Mouse (Mus musculus): Measurements from ENCODE around the gene Rab4a. TPM values are rescaled to one million over a fixed set of nuclear protein-coding genes. Genes with fewer than 3 reads are reported as not detected.

The Rab4a gene
- polyA plus RNA-seq, 1 experiment: 4.4 TPM

DNA sequence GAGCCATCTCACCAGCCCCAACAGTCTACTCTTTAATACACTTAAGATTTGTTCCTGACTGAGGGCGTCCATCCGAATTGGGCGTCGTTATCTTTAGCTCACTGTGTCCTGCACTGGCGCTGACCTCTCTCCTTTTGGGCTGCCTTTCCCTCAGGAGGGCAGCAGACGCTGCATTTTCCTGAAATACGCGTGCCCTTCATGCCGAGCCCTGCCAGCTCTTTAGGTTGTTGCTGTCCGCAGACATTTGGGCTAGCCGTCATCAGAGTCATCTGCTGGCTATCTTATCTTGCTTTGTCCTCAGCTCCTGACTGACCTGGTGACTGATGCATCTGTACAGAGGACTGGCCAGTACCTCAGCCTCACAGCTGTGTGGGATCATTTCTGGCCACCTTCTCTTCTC, 9.5 kb downstream of the Rab4a start:
- Histone ChIP-seq H3K36me3 (ENCODE audit: control insufficient read depth, insufficient read depth, low read length) (no peaks in the 10 kb centered on the region), H3K4me1 (replicated peaks; ENCODE audit: control insufficient read depth, insufficient read depth, low read length) (no peaks in the 10 kb centered on the region), H3K27me3 (ENCODE audit: control insufficient read depth, insufficient read depth, low read length) (no peaks in the 10 kb centered on the region), H3K4me3 (ENCODE audit: control insufficient read depth, insufficient read depth, low read length) (no peak overlapping the region), H3K27ac (ENCODE audit: control insufficient read depth, insufficient read depth, low read length) (no peak overlapping the region)
- 97% methylated on average over 11 of the region's 11 CpGs for WGBS
- no peak for DNase-seq
- TF ChIP-seq CTCF (IDR thresholded peaks at IDR 0.05; ENCODE audit: borderline replicate concordance, control insufficient read depth, extremely low read depth, insufficient read depth, low read length, poor library complexity) (no peak), POLR2A (IDR thresholded peaks at IDR 0.05; ENCODE audit: control insufficient read depth, extremely low read depth, insufficient read depth, low read length, poor library complexity) (no peak)

DNA sequence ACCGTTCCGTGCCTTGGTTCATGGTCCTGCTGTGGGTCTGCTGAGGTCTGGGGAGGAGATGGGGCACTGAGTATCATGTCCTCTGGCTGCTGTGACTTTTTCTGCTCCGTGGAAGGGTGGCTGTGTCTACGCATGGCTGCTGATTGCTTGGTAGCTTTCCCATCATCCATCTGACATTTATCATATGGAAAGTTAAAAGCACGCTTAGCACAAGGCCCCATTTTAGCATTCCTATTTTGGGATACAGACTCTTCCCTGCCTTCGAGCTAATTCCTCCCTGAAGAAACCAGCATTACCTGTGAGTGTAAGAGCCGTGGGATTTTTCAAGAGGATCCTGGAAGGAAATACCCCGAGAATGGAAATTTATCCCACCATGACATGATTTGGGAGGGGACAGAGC, 11.2 kb downstream of the Rab4a start:
- Histone ChIP-seq H3K4me3 (ENCODE audit: control insufficient read depth, insufficient read depth, low read length) (no peak overlapping the region), H3K4me1 (replicated peaks; ENCODE audit: control insufficient read depth, insufficient read depth, low read length) (no peaks in the 10 kb centered on the region), H3K27ac (ENCODE audit: control insufficient read depth, insufficient read depth, low read length) (no peak overlapping the region), H3K36me3 (ENCODE audit: control insufficient read depth, insufficient read depth, low read length) (no peaks in the 10 kb centered on the region), H3K27me3 (ENCODE audit: control insufficient read depth, insufficient read depth, low read length) (no peaks in the 10 kb centered on the region)
- DNase-seq: no peak
- TF ChIP-seq POLR2A (IDR thresholded peaks at IDR 0.05; ENCODE audit: control insufficient read depth, extremely low read depth, insufficient read depth, low read length, poor library complexity): no peak
- TF ChIP-seq CTCF (IDR thresholded peaks at IDR 0.05; ENCODE audit: borderline replicate concordance, control insufficient read depth, extremely low read depth, insufficient read depth, low read length, poor library complexity): no peak
- 94% methylated on average over 8 of the region's 8 CpGs for WGBS

GRCm38 (mm10) chr8:123817747-123818146, 12.0 kb downstream of the Rab4a start:
- 96% methylated on average over 11 of the region's 11 CpGs for WGBS
- Histone ChIP-seq H3K36me3 (ENCODE audit: control insufficient read depth, insufficient read depth, low read length) (no peaks in the 10 kb centered on the region), H3K27me3 (ENCODE audit: control insufficient read depth, insufficient read depth, low read length) (no peaks in the 10 kb centered on the region), H3K4me1 (replicated peaks; ENCODE audit: control insufficient read depth, insufficient read depth, low read length) (no peaks in the 10 kb centered on the region), H3K27ac (ENCODE audit: control insufficient read depth, insufficient read depth, low read length) (no peak overlapping the region), H3K4me3 (ENCODE audit: control insufficient read depth, insufficient read depth, low read length) (no peak overlapping the region)
- DNase-seq: no peak
- TF ChIP-seq CTCF (IDR thresholded peaks at IDR 0.05; ENCODE audit: borderline replicate concordance, control insufficient read depth, extremely low read depth, insufficient read depth, low read length, poor library complexity) (no peak; the same call in 1 of the 2 replicates), POLR2A (IDR thresholded peaks at IDR 0.05; ENCODE audit: control insufficient read depth, extremely low read depth, insufficient read depth, low read length, poor library complexity) (no peak)

DNA sequence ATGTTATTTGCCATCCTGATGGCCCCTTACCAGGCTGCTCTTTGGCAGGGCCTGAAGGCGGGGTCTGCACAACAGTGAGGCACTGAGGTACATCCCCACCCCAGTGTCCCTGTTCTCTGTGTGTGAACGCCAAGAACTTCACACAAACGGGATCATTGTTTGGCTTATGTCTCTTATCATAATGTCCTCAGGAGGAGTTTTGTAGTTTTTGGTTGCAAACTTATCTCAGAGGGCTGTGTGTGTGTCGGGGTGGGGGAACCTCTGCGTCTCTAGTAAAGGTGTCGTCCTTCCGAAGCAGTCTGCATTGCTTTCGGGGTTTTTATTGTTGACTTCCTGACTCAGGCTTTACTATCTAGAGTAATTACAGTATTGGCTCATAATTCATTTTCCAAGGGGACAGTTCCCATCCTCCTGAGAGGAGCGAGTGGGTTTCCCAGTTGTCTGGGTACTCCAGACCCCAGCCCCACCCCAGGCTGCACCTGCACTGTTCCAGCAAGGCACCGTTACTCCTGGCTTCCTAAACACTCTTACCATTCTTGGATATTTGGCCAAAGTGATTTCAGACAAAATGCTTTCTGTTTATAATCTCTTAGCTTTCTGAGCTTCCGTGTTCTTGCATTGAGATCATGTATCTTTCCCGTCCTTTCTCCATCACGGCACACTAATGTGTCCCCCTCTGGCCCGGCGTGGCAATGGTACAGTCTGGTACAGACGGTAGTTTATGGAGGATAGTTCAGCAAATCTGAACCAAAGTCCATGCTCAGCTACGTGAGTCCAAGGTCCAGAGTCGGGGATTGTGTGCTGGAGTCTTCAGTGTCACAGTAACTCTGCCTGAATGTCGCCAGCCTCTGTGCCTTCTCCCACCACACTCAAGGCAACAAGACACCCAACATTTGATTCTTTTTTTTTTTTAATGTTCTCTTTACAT, 14.2 kb downstream of the Rab4a start:
- no peak overlapping the region for H3K4me3 ChIP-seq (ENCODE audit: control insufficient read depth, insufficient read depth, low read length)
- no peak overlapping the region for H3K27ac ChIP-seq (ENCODE audit: control insufficient read depth, insufficient read depth, low read length)
- H3K27me3 ChIP-seq (ENCODE audit: control insufficient read depth, insufficient read depth, low read length): no peaks in the 10 kb centered on the region
- TF ChIP-seq POLR2A (IDR thresholded peaks at IDR 0.05; ENCODE audit: control insufficient read depth, extremely low read depth, insufficient read depth, low read length, poor library complexity) (no peak), CTCF (IDR thresholded peaks at IDR 0.05; ENCODE audit: borderline replicate concordance, control insufficient read depth, extremely low read depth, insufficient read depth, low read length, poor library complexity) (no peak)
- DNase-seq: no peak
- no peaks in the 10 kb centered on the region for H3K36me3 ChIP-seq (ENCODE audit: control insufficient read depth, insufficient read depth, low read length)
- no peaks in the 10 kb centered on the region for H3K4me1 ChIP-seq (replicated peaks; ENCODE audit: control insufficient read depth, insufficient read depth, low read length)
- 97% methylated on average over 19 of the region's 19 CpGs for WGBS

GRCm38 (mm10) chr8:123820780-123821179, 15.0 kb downstream of the Rab4a start:
- H3K27me3 ChIP-seq (ENCODE audit: control insufficient read depth, insufficient read depth, low read length): no peaks in the 10 kb centered on the region
- no peak for DNase-seq
- TF ChIP-seq POLR2A (IDR thresholded peaks at IDR 0.05; ENCODE audit: control insufficient read depth, extremely low read depth, insufficient read depth, low read length, poor library complexity): no peak
- no peak for TF ChIP-seq CTCF (IDR thresholded peaks at IDR 0.05; ENCODE audit: borderline replicate concordance, control insufficient read depth, extremely low read depth, insufficient read depth, low read length, poor library complexity)
- 96% methylated on average over 6 of the region's 6 CpGs for WGBS
- H3K4me3 ChIP-seq (ENCODE audit: control insufficient read depth, insufficient read depth, low read length): no peak overlapping the region
- H3K4me1 ChIP-seq (replicated peaks; ENCODE audit: control insufficient read depth, insufficient read depth, low read length): no peaks in the 10 kb centered on the region
- H3K36me3 ChIP-seq (ENCODE audit: control insufficient read depth, insufficient read depth, low read length): no peaks in the 10 kb centered on the region
- no peak overlapping the region for H3K27ac ChIP-seq (ENCODE audit: control insufficient read depth, insufficient read depth, low read length)

- TF ChIP-seq POLR2A (IDR thresholded peaks at IDR 0.05; ENCODE audit: control insufficient read depth, extremely low read depth, insufficient read depth, low read length, poor library complexity) (no peak), CTCF (IDR thresholded peaks at IDR 0.05; ENCODE audit: borderline replicate concordance, control insufficient read depth, extremely low read depth, insufficient read depth, low read length, poor library complexity) (no peak)
- no peak overlapping the region for H3K4me3 ChIP-seq (ENCODE audit: control insufficient read depth, insufficient read depth, low read length)
- H3K4me1 ChIP-seq (replicated peaks; ENCODE audit: control insufficient read depth, insufficient read depth, low read length): no peaks in the 10 kb centered on the region
- DNase-seq: no peak
- H3K27ac ChIP-seq (ENCODE audit: control insufficient read depth, insufficient read depth, low read length): no peak overlapping the region
- WGBS: 98% methylated on average over 10 of the region's 10 CpGs
- no peaks in the 10 kb centered on the region for H3K27me3 ChIP-seq (ENCODE audit: control insufficient read depth, insufficient read depth, low read length)
- no peaks in the 10 kb centered on the region for H3K36me3 ChIP-seq (ENCODE audit: control insufficient read depth, insufficient read depth, low read length)
These were observed 17.3 kb downstream of the Rab4a start for GRCm38 (mm10) chr8:123823111-123823510.
